Mouse (Mus musculus) gastrocnemius, adult 8-10 months (tissue): Measurements from ENCODE around the gene Thy1. TPM values are rescaled to one million over a fixed set of nuclear protein-coding genes. Genes with fewer than 3 reads are reported as not detected.
A peak's percentile ranks its signal among the peaks of the same experiment; 100 is the strongest.

Experiments
- DNase-seq, 2 experiments: peaks; one replicate each; pipeline ENCODE4 v3.0.0; 2022; ENCODE audit warnings: low spot score in 2 of 2
- total RNA-seq, 4 experiments: library from RNA; stranded (reverse); gene quantifications; 2 replicates each; pipeline ENCODE4 v1.2.4; 2022

Thy1 gene
- 1 to 10 TPM; 4.3 to 7.6 (median 5.8) TPM for total RNA-seq

- DNase-seq, result peak in 1 of 2 experiments; percentile 22
These were observed at the start of gene Thy1 for GRCm38 (mm10) chr9:44042836-44043707. Gene Thy1, plus strand, starts transcription at chr9:44043384.

GRCm38 (mm10) chr9:43997681-43998080, 45.5 kb upstream of the Thy1 start:
- DNase-seq, result no peak

GRCm38 (mm10) chr9:43998851-43999250, 44.3 kb upstream of the Thy1 start:
- no peak for DNase-seq

DNA sequence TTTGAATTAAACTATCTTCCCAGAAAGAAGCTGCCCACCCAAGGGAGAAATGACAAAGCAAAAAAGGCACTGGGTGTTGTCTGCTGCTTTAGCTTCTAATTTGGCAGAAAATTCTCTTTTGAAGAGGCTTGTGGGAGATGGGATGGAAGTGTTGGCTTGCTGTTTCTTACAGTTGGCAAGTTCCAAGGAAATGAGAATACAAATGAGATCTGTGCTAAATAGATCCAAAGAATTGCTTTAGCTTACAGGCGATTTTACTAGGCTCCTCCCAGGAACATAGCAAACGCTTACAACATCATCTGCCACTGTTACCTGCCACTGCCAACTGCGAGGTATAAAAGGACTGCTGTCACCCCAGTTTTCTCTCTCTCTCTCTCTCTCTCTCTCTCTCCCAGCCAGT, 38.8 kb upstream of the Thy1 start:
- no peak for DNase-seq

DNA sequence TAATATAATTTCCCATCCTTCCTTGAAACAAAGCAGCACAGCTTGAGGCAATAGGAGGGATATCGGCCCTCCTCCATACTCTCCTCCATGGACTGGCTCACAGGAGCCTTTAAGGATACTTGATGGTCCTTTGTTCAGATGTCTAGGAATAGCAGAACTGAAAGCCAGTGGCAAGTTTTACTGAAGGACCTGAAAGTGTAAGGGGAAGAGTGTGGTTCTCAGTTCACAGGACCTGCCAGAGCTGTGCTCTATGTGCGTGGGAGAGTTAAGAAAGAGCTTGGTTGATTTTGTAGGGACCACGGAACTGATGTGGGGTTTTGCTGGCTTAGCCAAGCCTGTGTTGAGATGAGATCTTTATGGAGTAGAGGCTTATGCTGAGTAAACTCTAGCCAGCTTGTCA, 37.9 kb upstream of the Thy1 start:
- no peak for DNase-seq

- no peak for DNase-seq
These were observed 35.9 kb upstream of the Thy1 start for GRCm38 (mm10) chr9:44007323-44007722.

- no peak for DNase-seq
These were observed 35.2 kb upstream of the Thy1 start for GRCm38 (mm10) chr9:44007991-44008390.

DNA sequence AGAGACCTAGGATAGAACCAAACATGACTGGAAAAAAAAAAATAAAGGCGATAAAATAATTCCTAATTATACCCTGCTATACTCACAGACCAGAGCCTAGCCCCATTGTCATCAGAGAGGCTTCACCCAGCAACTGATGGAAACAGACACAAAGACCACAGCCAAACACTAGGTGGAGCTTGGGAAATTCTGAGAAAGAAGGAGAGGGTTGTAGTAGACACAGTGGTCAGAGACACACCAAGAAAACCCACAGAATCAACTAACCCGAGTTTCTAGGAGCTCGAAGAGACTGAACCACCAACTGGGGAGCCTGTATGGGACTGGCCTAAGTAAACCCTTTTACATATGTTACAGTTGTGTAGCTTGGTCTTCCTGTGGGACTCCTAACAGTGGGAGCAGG, 32.3 kb upstream of the Thy1 start:
- DNase-seq, result no peak

DNA sequence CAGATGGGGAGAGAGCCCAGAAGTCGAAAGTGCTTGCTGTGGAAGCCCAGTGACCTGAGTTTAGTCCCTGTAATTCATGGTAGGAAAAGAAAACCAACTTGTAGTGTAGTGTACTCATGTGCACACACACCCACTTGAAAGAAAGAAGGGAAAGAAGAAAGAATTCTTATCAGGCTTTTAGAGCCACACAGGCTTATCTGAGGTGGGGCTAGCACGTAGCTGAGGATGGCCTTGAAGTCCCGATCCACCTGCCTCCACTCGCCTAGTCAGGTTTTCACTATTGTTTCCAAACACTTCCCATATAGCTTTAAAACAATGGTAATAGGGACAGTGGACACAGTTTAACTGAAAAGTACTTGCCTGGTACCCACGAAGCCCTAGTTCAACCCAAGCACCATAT, 31.5 kb upstream of the Thy1 start:
- no peak for DNase-seq

DNA sequence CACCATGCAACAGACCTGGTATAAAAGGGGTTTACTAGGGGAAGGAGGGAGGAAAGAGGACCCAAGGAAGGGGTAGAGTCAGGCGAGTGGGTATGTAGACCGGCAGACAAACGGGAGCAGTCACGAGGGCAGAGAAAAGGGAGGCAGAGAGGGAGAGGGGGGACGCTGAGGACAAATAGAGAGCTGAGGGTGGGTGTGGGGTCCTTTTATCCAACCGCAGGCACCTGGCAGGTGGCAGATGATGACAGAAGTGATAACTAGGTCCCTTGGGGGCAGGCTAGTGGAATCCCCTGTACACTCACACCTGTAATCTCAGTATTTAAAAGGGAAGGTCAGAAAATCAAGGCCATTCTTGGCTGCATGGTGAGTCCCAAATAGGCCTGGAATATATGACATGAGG, 31.0 kb upstream of the Thy1 start:
- no peak for DNase-seq

DNA sequence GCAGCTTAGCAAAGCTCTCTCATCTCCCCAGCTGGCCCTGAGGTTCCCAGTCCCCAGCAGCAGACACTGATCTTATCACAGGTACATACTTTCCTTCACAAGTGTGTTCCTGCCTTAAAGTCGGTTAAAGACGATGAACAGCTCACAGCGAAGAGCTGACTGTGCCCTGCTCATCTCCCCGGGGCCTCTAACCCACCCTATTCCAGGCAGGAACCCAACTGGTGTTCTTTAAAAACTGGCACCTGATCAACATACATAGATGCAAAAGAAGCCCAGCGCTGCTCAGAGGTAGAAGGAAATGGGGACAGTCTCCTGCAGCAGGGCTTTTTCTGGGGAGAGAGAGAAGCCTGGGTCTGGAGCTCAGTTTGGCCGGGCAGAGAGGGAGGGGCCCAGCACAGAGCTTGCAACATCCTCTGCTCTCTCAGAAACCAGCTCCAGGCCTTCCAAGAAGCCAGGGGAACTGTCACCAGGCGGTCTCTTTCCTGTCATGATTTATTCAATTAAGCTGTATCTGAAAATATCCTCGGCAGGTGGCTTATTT, 30.4 kb upstream of the Thy1 start:
- peak; percentile 16 to 45 for DNase-seq

DNA sequence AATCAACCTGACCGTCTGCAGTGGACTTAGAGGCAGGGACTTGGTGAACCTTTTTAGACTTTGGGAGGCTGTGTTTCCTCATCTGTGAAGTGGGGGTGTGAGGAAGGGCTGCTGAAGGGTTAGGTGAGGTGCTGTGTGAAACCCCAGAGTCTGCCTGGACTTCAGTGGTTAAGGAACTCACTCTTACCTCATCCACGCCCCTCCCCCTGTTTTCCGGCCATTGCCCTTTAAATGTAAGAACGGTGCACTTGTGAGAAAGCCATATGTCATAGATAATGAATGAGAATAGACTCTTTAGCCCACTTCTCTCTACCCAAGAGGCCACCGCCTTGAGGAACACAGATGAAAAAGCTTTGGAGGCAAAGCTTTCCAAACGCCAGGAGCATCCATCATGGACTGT, 29.4 kb upstream of the Thy1 start:
- DNase-seq, result no peak

GRCm38 (mm10) chr9:44016304-44016703, 26.9 kb upstream of the Thy1 start:
- DNase-seq, result no peak

DNA sequence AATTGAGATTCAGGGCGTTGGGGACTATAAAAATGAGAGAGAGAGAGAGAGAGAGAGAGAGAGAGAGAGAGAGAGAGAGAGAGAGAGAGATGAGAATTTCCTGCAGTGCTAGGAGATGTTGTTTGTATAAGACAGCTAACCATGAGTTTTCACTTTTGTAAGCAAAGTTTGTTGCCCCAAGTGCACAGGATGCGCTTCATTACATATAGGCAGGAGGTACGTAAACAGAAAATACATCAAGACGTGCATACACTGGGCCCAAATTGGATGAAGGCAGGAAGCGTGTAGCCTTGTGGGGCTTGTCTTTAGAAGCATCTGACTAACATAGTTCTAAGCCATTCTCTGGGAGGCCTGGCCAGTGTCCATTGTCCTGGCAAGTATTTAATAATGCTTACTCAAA, 25.3 kb upstream of the Thy1 start:
- DNase-seq, result no peak

- DNase-seq, result no peak
These were observed 23.2 kb upstream of the Thy1 start for GRCm38 (mm10) chr9:44020001-44020400.

DNA sequence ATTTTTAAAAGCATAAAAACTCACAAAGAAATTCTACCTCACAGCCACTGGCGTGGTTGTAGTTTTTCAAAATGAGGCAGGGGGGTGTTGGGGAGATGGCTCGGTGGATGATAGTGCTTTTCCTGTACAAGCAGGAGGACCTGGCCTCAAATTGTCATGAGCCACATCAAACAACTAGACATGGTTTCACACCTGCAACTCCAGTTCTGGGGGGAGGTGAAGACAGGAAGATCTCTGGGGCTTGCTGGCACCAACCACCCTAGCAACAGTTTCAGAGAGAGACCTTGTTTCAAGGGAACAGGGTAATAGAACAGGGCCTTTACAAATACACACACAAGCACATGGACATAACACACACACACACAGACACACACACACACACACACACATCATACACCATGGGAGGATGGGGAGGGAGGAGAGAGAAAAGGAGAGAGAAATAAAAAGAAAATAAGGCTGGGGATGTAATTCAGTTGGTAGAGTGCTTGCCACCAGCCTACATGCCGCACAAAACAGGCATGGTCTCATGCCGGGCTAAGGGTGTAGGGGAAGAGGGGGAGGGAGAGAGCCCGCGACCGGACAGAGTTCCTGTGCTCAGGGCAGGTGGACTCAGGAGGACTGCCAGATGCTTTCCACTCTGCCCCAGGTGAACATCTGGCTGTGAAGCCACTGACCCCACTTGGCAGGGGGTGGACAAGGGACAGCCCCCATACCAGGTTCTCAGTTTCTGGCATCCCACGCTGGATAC, 20.9 kb upstream of the Thy1 start:
- DNase-seq, result no peak

DNA sequence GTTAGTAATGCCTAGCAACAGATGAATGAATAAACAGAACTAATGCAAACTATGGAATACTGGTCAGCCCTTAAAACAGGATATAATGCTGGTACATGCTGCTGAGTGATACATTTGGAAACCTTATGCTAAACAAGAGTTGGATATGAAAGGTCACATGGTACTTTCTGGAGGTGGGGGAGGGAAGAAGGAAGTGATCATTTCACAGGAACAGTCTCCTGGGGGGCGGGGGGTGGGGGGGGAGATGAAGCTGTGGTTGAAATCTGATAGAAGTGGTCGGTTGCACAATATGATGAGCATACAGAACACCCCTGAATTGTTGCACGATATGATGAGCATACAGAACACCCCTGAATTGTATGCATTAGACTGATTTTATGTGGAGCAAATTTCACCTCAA, 19.1 kb upstream of the Thy1 start:
- no peak for DNase-seq

DNA sequence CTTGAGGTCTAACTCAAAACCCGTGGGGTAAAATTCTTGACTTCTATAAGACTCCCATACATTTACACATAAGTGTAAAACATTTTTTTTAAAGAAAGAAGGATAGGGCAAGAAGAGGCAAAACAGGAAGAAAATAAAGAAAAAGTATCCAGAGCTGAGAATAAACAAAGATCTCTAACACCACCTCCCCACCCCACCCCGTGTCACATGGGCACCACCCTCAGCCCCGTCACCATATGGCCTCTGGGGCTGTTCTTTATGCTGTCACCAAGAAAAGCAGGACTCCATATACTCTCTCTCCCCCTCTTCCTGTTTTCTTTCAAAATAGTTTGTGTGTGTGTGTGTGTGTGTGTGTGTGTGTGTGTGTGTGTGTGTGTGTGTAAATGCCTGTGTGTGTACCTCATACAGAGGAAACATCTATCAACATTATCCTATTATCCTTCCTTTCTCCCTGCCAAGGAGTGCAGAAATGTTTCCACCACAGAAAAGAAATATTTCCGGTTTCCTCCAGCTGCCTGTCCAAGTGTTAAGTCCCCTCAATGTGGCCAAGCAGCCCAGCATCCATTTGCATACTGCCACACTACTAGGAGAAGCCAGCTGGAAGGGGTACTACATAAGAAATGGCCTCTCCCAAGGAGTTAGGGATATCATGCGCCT, 13.5 kb upstream of the Thy1 start:
- no peak for DNase-seq

DNA sequence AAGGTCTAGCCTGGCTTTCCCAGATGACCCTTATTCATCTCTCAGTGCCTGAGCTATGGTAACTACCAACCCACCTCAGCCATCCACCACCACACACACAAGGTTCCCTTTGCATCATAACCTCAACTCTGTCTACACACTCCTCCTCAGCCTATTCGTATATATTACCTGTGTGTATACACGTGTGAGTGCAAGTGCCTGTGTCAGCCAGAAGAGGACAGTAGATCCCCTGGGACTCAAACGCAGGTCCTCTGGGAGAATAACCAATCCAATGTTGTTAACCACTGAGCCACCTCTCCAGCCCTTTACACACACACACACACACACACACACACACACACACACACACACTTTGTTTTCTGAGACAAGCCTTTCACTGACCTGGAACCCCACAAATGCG, 12.5 kb upstream of the Thy1 start:
- DNase-seq, result no peak

DNA sequence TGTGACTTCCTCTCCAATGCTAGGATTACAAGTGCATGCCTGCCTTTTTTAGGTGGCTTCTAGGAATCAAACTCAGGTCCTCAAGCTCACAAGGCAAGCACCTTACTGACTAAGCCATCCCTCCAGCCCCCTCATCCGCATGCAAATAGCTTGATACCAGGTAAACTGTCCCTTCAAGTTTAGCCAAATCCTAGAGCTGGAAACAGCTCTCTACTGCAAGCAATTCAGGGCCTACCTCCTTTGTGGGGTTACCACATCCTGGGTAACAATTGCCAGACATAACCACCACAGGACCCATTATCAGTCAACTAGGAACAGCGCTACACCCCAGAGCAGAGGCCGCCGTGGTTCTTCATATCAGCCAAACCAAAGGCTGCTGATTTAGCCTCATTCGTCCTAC, 12.1 kb upstream of the Thy1 start:
- DNase-seq, result no peak

DNA sequence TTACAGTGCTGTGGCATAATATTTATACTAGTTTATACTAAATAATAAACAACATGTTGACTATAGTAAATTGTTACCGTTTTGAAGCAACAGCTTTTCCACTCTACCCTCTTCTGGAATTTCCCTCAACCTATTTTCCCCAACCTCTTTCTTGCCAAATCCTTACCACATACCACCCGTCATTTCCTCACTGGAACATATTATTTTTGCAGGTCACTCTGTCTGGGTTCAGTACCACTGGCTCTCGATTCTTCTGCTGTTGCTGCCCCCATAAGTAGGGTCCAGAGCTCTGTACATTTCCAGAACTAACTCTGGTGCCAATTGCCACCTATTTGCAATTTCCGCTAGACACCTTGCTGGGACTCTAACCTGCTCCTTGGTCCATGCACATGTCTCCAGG, 11.2 kb upstream of the Thy1 start:
- DNase-seq, result no peak

GRCm38 (mm10) chr9:44033317-44033716, 9.9 kb upstream of the Thy1 start:
- DNase-seq, result no peak
